Mouse (Mus musculus) activated CD4-positive, CD25-positive, alpha-beta regulatory T cell, adult 9 weeks (primary cell): ENCODE data around the gene Zfp943. TPM values are rescaled to one million over a fixed set of nuclear protein-coding genes. Genes with fewer than 3 reads are reported as not detected.

Experiments
- polyA plus RNA-seq: library from polyadenylated mRNA; unstranded; fragments of 100-300 nt; shearing (Covaris generic); gene quantifications from one replicate; pipeline ENCODE4 v1.2.1, GENCODE M21; 2017

The Zfp943 gene
- 22.2 TPM for polyA plus RNA-seq

DNA sequence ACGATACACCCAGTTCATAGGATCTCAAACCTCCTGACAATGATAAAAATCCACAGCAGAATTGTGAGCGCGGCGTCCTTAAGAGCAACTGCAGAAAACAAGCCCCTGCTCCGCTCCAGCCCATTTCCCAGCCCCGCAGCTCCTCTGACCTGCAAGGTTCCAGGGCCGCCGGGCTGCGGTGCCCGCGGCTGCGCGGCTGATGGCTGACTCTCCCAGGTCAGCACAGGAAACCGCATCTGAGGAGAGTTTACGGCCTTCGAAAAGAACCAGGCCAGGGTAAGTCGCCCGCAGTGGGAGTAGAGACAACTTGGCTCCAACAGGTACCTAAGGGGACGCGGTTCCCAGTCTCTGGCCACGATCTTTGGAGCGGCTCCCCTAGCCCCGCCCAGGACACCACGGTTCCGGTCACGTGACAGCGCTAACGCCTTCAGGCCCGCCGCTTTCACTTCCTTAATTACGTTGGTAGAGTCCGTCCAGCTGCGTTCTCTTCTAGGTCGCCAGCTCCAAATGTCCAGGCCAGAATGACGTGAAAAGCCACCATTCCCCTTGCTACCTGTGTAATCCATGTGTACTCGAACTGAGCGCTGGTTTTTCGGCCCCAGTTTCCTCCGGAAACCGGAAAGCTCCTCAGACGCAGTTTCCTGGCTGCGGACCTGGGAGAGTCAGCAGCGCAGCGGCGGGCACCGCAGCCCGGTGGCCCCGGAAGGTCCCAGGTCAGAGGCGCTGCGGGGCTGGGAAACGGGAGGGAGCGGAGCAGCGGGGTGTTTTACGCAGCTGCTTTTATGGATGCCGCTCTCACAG lies at the start of gene Zfp943, which contains the start of gene Zfp942:
Gene Zfp943, plus strand, starts transcription at position 446 of the 801 bp plus-strand sequence.
Gene Zfp942, minus strand, starts transcription at position 358 of the 801 bp plus-strand sequence.

Other genes with a start within 250 kb of the Zfp943 start
- 0.59 TPM for gene Zfp229, start 231.8 kb upstream of the Zfp943 start, polyA plus RNA-seq
- gene Zfp820, start 116.8 kb upstream of the Zfp943 start, polyA plus RNA-seq: 0.57 TPM
- 16.4 TPM for gene Zfp995, start 52.6 kb upstream of the Zfp943 start, polyA plus RNA-seq
- 36.0 TPM for gene Zfp942, start 88 bp upstream of the Zfp943 start, polyA plus RNA-seq
- 2.1 TPM for gene Zfp947, start 203.6 kb downstream of the Zfp943 start, polyA plus RNA-seq